Mouse (Mus musculus) kidney, postnatal 14 days (tissue): ENCODE measurements around the gene Adamtsl5.

ENCODE experiments used
- DNase-seq: peaks from one replicate; pipeline ENCODE4 v3.0.0; 2022; ENCODE audit warnings: mixed read lengths

Adamtsl5 gene

GRCm38 (mm10) chr10:80292251-80293146 is 55.7 kb downstream of the Adamtsl5 start, which contains the start of gene Rps15:
Gene Rps15, plus strand, starts transcription at chr10:80292453.
- peak; percentile 97 for DNase-seq
